Mouse (Mus musculus): ENCODE measurements around the gene Shc4.

The Shc4 gene

GRCm38 (mm10) chr2:125684559-125685440 lies 39.1 kb downstream of the Shc4 start:
- peak; percentile 57 for DNase-seq

GRCm38 (mm10) chr2:125683895-125684294 lies 40.1 kb downstream of the Shc4 start:
- DNase-seq, result no peak

- no peak for DNase-seq
Measured at GRCm38 (mm10) chr2:125681811-125682210, 42.1 kb downstream of the Shc4 start.

- DNase-seq, result peak; percentile 89
Measured at GRCm38 (mm10) chr2:125672957-125673631, 50.9 kb downstream of the Shc4 start, which contains the start of gene Eid1. Gene Eid1 (plus strand): TSS chr2:125673095.

- DNase-seq, result no peak
Measured at GRCm38 (mm10) chr2:125672568-125672956, 51.4 kb downstream of the Shc4 start.

DNA sequence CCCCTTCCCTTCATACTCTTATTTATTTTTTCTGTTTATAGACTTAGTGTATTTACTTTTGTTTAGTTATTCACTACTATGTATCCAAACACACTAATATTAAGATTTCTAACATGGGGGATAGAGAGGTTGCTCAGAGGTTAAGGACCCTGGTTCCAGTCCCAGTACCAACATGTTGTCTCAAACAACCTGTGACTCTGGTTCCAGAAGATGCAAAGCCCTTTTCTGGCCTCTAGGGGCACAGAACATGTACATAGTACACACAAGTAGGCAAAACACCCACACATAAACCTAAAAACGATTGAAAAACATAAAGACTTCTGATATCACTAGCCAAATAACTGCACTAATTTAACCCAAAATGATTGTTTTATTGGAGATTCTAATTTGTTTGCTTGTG lies 53.1 kb downstream of the Shc4 start:
- no peak for DNase-seq

DNA sequence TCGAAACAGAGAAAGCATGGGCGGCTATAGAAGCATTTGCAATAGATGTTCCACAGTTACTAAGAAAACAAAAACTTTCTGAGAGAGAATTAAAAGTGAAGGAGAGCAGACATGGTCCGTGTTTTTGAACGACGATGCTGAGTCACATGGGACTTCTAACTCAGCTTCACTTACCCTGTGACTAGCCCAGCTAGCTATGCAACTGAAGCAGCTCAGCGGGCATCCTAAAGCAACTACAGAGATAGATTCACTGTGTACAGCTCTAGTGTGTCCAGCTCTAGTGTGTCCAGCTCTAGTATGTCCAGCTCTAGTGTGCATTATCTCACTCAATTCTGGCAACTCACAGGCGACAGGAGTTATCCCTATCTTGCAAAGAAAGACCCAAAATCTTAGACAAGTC lies 56.2 kb downstream of the Shc4 start:
- DNase-seq, result no peak

DNA sequence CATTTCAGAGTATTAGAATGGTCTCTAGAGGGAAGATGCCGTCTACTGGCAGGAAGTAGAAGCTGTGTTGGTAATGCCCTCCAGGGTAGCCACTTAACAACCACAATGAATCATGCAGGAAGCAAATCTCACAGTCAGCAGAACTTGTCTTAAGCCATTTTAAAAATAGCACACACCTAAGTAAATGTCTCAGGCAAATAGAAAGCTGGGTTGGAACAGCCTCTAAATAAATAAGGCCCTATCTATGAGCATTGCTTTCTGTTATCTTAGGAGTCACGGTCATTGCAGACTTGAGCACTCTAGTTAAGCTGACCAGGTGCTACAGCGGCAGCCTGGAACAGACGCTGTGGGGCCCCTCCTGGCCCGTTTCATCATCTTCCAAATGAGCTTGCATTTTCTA lies 56.8 kb downstream of the Shc4 start:
- DNase-seq, result no peak

GRCm38 (mm10) chr2:125666668-125667067 lies 57.3 kb downstream of the Shc4 start:
- no peak for DNase-seq

DNA sequence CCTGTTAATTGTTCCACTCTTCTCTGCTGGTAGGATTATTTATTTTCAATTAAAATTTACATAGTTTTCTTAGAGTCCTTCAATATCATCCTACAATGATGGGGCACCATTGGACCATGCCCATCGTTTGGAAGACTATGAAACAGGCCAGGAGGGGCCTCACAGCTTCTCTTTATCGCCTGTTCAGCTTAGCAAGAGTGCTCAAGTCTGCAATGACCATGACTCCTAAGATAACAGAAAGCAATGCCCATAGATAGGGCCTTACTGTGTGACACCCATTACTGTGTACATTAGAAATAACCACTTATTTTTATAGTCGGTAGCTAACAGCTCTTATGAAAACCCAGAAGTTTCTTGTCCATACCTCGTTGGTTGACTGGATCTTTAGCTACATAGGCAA lies 58.0 kb downstream of the Shc4 start:
- no peak for DNase-seq

- DNase-seq, result no peak
Measured at GRCm38 (mm10) chr2:125665213-125665612, 58.7 kb downstream of the Shc4 start.

DNA sequence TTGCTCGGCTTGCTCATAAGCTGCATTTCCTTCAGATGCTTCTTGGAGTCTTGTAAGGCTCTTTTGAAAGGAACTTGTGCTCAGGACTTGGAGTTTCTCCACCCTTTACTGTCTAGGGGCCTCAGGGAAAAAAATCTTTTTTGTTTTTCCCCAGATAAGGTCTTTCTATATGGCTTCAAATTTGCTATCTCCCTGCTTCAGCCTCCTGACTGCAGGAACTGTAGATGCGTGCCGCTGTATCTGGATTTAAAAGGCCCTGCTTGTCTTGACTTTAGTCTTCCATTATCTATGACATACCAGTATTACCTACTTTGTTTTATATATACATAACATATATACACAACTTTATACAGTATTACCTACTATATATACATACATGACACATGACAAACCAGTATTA lies 61.4 kb downstream of the Shc4 start:
- DNase-seq, result no peak

GRCm38 (mm10) chr2:125661156-125661555 lies 62.8 kb downstream of the Shc4 start:
- DNase-seq, result no peak

- DNase-seq, result no peak
Measured at GRCm38 (mm10) chr2:125660537-125661130, 63.3 kb downstream of the Shc4 start.

- peak; percentile 74 for DNase-seq
Measured at GRCm38 (mm10) chr2:125659823-125660536, 64.0 kb downstream of the Shc4 start.

DNA sequence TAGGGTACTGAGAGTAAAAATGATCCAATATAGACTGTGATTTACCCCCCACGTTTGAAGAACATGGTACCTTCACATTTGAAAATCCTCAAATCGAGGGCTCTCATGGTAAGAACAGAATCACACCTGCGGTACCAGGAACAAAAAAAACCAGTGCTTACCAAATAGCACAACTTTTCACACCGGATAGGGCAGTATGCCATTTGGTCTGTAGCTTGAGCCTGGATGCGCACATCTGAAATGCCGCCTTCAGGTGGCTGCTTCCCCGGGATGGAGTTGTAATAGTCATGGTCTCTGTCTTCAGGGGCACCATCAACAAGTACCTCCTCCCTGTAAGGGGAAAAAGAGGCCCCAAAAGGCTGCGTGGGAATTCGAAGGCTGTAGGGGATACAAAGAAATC lies 68.6 kb downstream of the Shc4 start:
- no peak for DNase-seq

DNA sequence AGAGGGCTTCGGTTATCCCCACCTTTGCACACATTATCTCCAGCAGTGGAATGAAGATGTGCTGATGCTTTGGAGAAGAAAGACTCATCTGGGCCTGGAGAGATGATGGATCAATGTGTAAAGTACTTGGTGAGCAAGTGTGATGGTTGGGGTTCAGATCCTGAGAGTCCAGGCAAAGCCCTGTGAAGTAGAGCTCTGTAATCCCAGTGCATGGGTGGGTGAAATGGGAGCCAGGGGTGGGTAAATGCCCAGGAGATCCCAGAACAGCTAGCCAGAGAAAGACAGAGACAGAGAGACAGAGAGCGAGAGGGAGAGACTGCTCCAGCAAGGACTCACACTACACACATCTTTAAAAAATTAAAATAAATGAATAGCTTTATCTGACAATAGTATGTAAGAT lies 70.7 kb downstream of the Shc4 start:
- no peak for DNase-seq

- DNase-seq, result no peak
Measured at GRCm38 (mm10) chr2:125651563-125651962, 72.4 kb downstream of the Shc4 start.

DNA sequence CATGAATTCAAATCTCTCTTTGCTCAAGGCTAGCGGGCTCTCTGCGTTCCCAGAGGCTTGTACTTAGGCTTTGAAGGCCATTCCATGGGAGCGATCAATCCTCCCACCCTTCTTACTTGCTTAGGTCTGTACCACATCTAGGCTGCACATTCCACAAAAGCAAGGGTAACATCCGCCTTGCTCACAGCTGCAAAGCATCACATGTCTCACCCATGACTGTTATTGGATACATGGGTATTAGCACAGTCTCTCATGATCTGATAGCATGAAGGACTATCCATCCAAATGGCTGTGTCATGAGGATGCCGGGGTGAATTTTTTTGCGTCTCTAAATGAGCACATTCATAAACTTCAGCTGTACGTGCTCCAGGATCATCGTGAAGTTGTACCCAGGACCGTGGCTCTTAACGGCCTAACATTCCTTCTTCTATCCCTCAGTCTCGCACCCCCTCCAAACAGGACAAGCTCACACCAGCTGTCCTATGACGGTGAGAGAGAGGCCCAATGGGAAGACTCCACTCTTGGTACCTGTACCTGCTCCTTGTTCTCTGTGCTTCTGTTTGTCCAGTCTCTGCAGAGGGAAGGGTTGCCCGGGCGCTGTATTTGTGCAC lies 73.1 kb downstream of the Shc4 start:
- no peak for DNase-seq

DNA sequence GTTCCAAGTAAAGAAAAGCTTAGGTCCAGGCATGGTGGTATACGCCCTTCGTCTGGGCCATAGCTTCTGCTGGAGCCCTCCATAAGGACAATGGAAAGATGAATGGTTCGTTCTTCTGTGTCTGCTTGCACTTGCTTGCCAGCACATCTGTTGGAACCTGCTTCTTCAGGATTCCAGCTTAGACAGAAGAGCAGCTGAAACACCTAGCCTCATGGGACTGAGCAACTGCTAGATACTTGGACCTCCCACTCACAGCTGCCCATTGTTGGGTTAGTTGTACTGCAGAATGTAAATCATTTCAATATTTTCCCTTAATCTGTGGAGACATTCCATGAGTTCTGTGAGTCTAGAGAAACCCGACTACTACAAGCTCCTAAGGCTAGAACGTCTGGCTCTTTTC lies 73.9 kb downstream of the Shc4 start:
- DNase-seq, result no peak

GRCm38 (mm10) chr2:125644912-125645311 lies 79.0 kb downstream of the Shc4 start:
- no peak for DNase-seq

DNA sequence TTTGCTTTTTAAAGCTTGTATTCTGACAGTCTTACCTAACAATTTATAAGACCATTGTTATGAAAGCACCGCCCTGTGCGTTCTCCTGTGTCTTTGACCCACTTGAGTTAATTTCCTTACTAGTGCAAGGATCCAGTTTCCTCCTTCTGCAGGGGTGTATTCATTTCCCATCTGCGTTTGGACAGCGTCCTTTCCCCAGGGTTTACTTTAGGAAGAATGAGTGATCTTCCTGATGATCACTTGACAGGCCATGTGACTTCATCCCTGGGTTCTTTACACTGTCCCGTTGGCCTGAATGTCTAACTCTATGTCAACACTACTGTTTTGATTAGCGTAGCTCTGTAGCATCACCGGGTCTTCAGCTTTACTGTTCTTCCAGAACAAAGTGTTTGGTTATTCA lies 86.6 kb downstream of the Shc4 start:
- DNase-seq, result no peak

GRCm38 (mm10) chr2:125630010-125630409 lies 93.9 kb downstream of the Shc4 start:
- DNase-seq, result no peak

Measured in right cerebral cortex, adult 18-20 months (tissue).